Mouse (Mus musculus): ENCODE measurements around the gene Dtx4.
"Not testable (repeated sequence)": the region's sequence is repeated elsewhere in the genome, so short reads cannot be mapped to it uniquely, and the experiment has no call there.

Gene Dtx4

DNA sequence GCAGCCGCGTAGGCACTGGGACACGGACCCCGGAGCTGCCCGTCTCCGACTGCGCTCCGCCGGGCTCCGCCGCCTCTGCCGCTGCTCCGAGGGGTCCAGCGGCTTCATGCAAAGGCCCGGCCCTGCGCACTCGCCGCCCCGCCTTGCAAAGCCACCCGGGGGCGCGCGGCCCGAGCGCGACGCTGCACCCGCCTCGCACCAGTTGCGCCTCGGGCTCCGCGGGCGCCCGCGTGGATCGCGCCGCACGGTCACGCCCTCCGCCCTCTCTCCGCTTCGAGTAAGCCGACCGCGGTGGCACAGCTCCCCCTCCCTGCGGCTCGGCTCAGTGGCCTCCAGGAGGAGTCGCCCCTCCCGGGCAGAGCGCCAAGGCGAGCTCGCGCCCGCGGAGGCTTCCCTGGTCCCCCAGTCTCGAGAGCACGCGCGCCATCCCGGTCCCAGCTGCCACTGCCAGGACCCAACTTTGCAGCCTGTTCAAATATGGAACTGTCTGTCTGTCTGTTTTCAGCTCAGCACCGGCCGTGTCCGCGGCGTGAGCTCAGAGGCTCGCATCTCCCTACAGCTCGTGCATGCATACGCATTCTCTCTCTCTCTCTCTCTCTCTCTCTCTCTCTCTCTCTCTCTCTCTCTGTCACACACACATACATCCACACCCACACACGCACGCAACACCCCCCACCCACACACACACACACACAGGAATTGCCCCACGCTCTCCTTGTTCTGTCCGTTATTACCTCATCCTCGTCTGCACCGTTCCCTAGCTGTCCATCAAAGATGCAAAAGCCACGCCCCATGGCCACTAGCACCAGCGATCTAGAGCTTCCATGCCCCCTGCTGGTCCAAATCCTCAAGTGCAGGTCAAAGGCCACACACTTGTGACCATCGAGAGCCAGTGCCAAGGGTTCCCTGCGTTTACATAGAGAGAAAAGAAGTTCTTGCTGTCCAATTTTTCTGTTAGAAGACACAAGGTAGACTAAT is at the start of gene Dtx4:
Gene Dtx4, minus strand, starts transcription at position 85 of the 978 bp plus-strand sequence.
- DNase-seq (ENCODE audit: low spot score in 2 of 2) = peak; percentile 87 to 92

DNA sequence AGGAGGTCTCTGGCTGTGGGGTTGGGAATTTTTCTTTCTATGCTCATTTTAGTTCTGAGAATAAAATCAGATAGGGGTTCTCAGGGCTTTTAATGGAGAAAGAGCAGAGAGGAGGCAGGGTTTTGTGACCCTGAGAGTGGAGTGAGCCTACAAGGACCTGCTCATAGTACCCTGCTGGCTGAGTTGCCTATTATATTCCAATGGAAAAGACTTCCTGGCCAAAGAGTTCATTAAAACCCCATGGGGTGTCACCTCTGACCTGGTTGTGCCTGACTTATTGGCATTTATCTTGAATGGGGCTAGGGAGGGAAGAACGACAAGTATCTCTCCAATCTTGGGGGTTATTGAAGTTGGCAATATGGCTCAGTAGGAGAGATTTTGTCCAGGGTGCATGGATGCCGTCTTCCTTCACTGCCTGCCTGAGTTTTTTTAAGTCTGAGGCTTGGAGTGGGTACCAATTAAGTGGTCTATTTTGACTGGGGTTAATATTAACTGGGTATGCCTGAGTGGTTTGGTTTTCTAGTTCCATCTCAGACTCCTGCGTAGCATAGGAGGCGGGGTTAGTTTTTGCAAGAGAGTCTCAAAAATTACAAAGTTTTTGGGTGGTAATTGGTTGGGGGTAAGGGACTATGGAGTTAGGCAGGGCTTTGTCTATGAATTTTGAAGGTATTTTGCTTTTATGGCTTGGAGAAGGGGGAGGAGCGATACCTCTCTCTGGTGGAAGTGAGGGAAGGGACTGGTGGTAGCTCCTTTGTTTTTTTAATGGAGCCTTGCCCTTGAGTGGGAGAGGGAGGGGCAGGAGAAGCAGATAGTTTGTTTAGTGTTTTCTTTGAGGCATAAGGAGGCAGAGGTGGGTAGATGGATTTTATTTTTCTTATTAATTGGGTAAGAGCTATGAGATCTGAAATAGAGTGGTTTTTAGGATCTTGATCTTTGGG is 49.0 kb upstream of the Dtx4 start:
- DNase-seq (ENCODE audit: low spot score in 2 of 2) = no peak

DNA sequence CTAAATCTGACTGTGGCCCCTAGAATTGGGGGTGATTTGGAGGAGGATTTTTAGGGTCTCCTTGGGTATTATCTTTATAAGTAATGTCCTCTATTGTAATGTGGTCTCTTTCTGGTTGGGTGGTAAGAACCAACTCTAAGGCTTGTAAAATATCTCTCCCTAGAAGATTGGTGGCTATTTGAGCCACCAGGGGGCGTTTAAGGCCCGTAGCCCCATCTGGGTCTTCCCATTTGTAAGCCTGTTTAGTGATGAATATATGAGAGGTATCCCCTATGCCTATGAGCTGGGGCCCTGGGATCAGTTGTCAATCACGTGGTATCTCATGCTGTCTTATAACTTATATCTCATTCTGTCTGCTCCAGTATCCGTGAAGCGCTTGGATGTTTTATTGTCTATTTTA is 47.9 kb upstream of the Dtx4 start:
- DNase-seq (ENCODE audit: low spot score in 2 of 2) = peak; percentile 39 to 62

DNA sequence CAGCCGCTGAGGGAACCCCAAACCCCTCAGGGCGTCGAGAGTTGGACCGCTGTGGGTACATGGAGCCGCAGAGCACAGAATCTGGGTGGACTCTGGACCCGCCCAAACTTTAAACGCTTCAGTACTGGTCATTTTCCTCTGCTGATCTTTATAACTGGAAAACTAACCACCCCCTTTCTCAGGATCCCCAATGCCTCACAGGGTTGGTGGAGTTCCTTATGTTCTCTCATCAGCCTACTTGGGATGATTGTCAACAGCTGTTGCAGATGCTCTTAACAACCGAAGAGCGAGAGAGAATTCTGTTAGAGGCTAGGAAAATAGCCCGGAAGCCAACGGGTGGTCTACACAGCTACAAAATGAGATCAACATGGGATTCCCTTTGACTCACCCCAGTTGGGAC is 44.2 kb upstream of the Dtx4 start, which contains the start of gene Fam111a:
Gene Fam111a, plus strand, starts transcription at position 301 of the 400 bp plus-strand sequence.
- DNase-seq (ENCODE audit: low spot score in 2 of 2) = not testable (repeated sequence)

DNA sequence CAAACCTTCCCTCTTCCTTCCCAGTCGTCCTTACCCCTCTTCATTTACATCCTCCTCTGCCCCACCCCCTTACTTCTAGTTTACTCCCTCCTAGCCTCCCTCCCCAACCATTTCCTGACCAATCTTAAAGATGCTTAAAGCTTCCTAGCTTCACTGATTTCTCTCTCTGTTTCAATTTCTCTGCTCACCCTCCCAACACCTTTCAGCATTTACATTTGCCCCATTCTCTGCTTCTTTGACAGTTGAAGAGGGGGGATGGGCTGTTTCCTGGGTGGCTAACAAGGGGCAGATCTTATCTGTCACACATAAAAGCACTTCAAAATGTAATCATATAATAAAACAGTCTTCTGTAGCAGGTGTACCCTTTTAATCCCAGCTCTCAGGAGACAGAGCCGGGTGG is 40.4 kb upstream of the Dtx4 start:
- DNase-seq (ENCODE audit: low spot score in 2 of 2) = peak; percentile 77 to 85

DNA sequence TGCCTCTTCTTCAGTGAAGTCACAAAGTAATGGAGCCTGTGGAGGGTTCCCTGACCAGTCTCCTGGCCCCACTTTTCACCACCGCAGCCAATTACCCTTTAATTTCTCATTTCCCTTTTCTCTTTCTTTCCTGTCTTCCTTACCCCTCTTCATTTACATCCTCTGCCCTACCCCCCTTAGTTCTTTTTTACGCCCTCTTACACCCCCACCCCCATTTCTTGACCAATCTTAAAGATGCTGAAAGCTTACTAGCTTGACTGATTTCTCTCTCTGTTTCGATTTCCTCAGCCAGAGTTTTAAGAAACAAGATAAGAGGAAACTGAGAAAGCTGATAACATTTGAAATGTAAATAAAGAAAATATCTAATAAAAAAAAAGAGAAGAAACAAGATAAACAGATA is 39.5 kb upstream of the Dtx4 start:
- peak; percentile 25 to 56 for DNase-seq (ENCODE audit: low spot score in 2 of 2)

DNA sequence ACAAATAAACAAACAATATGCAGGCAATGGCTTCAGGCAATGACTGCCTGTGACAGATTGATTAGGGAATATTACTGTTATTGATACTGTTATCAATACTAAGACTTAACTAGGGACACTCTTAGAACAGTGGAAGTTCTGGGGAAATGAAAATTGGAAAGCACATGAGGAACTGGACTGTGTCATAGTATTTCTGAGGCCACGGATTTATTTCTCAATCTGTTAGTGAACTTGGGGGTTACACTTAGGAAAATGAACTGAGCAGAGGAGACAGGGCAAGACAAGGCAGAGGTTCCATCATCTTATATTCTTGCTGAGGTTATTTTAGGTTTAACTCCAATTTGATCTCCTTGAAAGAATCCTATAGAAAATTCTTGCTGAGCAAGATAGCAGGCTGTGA is 38.7 kb upstream of the Dtx4 start:
- DNase-seq (ENCODE audit: low spot score in 2 of 2) = no peak

DNA sequence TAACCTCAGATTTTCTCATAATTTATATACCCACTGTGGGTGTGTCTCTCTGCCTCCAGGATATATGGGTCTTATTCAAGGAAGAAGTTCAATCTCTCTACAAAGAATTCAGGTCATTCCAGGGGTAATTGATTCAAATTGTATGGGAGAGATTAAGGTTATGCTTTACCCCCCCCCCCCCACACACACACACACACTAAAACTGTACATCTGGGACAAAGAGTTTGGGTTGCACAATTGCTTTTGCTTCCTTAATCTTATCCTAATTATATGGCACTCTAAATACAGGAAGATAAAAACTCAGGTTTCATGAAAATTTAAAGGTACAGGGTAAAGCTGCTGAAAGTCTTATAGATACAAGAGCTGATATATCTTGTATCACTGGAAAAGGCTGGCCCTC is 35.9 kb upstream of the Dtx4 start:
- DNase-seq (ENCODE audit: low spot score in 2 of 2) = no peak

DNA sequence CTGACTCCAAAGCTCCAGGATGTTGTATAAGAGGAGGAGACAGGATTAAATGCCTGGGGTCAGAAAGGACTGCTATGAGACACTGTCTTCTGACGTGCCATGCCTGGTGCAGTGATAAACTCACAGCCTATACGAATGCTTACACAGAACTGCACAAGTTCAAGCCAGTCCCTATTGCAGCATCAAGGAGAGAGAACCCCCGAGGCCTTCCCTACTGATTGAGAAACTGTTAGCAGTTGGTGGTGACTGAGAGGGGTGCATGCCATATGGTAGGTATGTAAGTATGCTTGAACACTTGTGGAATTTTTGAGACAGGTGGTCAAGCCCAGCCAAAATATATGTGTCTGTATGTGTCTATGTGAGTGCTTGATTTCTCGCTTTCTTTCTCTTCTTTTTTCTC is 22.1 kb upstream of the Dtx4 start:
- no peak for DNase-seq (ENCODE audit: low spot score in 2 of 2)

DNA sequence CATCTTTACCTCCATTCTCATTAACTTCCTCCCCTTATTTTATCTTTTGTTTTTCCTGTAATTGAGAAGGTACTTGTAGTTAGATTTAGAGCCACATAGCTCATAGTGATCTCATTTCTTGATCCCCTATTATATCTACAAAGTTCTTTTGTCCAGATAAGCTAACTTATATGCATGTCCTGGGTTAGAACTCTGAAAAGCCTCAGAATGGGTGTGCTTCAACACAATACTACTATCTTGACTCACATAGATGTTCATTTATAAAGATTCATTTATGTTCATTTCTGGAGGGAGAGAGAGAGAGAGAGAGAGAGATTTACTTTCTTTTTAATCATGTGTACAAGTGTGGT is 17.3 kb upstream of the Dtx4 start:
- DNase-seq (ENCODE audit: low spot score in 2 of 2) = no peak

DNA sequence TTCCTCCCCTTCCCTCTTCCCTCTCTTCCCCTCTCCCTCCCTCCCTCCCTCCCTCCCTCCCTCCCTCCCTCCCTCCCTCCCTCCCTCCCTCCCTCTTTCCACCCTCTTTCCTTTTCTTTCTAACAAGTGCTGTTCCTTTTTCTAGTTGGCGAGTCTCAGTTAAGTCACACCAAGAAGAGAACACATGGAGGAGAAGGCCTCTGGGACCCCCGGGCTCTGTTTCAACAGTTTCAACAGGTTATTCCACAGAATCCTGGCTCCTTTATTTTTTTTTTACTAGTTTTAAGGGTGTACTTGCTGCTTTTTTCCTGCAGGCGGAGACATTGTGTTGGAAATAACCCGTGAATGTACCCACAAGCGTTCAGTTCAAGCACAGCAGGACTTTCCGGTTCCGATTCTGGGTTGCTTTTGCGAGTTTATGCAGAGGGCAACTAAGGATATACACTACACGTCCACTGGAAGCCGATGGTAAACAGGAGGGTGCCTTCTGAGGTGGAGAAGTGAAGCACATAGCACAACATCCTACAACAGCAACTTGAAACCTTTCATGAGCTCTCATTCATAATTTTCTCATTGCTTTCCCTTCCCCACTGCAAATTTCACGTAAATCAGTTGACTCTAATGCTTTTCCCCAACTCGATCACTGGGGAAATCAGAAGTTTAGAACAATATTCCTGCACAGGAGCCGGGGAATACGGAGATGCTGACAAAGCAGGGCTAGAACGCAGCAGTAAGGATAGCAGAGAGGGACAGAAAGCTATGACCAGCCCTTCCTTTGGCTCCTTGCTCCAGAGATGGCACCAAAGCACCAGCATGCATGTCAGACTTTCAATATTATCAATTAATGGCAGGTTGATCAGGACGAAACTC is 16.7 kb upstream of the Dtx4 start:
- peak; percentile 39 to 49 for DNase-seq (ENCODE audit: low spot score in 2 of 2)

DNA sequence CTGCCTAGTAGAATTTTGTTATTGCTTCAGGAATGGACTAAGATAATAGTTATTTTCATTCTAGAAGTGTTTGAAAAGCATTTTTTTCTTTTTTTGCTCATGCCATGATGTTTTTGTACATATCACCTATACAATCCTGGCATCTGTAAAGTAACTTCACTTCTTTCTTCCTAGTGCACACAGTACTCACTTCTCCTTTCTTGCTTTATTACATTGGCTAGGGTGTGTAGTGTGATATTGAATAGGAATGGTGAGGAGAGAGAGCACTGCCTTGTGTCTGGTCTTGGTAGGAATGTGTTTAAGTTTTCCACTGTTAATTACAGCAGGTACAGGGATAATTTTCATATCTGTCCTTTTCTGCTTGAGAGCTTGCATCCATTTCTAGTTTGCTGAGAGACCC is 13.4 kb upstream of the Dtx4 start:
- no peak for DNase-seq (ENCODE audit: low spot score in 2 of 2)

DNA sequence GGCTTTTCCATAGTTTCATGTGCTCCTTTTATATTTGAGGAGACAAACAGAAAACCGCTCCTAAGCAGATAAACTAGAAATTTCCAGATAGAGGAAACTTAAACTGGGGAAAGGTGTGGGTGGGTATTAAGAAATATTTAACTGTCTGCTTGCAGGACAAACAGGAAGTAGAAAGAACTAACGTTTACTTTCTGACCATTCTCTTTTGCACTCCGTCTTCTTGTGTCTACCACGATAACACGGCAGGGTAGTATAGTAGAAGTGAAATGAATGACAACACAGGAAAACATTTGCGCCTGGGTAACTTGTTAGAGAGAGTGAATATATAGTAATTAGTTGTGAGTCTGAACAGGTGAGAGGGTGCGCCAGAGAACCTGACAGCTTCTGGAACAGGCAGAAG is 1.5 kb upstream of the Dtx4 start:
- DNase-seq (ENCODE audit: low spot score in 2 of 2) = no peak

DNA sequence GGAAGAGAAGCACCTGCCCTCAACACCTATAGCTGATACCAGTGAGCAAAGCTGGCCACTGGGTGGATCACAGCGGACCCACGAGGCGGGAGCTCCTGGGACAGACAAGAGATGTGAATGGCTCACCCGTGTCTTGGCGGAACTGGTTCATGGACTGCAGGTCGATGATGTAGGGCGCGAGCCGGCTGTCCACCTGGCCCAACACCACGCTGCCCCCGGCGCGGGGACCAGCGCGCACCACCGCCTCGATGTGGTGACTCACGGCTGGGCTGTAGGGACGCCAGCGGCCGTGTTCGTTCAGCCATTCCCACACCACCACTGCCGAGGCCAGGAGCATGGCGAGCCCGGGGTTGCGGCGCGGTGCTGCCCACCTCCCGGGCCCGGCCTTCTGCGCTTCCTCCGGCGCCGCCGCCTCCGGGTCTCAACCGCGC is 358 bp downstream of the Dtx4 start:
- DNase-seq (ENCODE audit: low spot score in 2 of 2) = no peak

DNA sequence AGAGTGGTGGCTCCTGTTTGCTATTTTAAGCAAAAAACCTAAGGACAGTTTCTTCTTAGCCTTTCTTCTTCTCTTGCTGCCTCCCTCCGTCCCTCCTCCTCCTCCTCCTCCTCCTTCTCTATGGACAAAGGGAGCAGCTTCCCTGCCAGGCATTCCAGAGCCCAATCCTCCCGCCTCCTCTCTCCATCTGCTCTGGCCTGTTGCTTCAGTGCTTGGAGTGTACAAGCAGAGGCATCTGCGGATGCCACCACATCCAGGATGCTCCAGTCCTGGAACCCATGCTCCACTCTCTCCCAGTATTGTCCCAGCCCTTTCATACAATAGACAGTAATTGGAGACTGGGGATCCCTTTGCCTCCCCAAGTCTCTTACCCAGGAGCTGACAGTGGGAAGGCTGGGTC is 1.1 kb downstream of the Dtx4 start:
- DNase-seq (ENCODE audit: low spot score in 2 of 2) = no peak

DNA sequence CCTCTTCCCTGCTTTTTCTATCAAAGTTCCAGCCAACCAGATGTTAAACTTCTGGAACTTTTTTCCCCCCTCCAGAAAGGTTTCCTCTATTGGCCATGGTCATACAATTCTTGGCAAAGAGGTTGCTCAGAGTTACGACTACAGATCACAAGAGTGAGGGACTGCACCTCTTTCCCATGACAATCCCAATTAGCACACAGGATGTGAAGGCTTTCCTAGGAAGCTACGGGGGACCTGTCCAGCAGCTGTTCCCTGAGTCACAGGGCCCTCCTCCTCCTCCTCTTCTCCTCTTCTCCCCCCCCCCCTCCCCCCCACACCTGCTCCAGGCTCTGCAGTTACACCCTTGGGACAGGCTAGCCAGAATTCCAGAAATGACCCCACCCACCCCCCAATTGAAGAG is 1.8 kb downstream of the Dtx4 start:
- DNase-seq (ENCODE audit: low spot score in 2 of 2) = no peak

DNA sequence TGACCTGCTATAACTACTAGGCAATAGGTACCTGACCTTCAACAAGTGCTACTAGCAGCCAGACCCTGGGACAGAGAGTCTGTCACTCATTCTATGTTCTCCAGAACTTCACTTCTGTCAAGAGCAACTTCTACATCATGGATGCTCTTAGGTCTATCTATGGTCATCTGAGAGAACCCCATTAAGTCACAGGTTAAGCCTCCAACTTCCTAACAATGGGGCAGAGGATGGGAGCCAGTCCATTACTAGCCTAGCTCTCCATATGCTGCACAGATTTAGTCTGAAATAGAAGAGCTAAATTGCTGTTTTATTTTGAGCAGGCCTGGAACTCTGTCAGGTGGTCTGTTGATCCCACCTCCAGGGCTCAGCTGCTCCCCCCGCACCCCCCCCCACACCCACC is 2.3 kb downstream of the Dtx4 start:
- DNase-seq (ENCODE audit: low spot score in 2 of 2) = no peak

DNA sequence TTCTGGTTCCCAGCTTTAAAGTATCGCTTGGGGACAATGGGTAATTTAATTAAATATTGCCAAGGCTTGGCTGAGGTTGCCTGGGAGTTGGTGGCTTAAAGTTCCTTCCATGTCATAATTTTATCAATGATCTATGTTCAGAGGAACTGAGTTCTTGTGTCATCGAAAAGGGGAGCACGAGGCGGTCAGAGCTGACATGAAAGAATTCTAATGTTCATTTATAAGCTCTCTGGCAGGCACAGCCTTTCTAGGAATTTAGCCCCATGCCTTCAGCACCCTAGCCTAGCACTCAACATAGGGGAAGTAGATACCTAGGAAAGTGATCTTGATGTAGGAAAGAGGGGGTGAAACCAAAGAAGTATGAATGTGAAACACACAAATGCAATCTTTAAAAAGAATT is 2.9 kb downstream of the Dtx4 start:
- no peak for DNase-seq (ENCODE audit: low spot score in 2 of 2)

DNA sequence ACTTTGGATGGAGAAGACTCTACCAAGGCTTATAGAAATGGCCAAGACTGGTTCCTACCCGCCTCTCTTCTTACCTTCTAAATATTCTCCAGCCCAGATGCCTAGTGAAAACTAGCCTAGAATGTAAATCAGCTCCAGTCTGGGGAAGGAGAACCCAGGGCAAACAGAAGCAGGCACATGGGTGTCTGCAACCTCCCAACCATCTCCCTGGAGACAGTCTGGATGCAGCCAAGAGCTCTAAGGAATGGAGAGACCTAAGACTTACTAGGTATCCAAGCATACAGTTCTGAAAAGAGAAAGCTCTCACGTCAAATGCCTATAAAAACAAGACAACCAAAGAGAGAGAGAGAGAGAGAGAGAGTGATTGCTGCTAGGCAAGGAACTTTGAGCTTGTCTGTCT is 3.3 kb downstream of the Dtx4 start:
- DNase-seq (ENCODE audit: low spot score in 2 of 2) = no peak

DNA sequence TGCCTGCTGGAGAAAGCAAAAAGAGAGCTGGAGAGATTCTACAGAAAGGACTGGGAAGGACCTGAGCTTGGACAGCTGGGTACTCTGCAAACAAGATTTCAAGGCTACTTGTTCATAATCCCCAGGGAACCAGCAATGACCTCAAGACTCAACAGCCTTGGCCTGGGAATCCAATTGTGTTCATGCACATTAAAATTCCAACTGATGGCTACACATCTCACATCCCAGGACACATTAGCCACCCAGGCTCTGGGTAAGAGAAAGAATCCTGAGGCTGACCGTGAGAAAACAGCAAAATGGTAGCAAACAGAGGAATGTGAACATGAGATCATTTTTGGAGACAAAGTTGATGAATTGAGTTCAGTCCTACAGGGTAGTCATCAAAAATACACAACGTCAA is 5.0 kb downstream of the Dtx4 start:
- no peak for DNase-seq (ENCODE audit: low spot score in 2 of 2)

DNA sequence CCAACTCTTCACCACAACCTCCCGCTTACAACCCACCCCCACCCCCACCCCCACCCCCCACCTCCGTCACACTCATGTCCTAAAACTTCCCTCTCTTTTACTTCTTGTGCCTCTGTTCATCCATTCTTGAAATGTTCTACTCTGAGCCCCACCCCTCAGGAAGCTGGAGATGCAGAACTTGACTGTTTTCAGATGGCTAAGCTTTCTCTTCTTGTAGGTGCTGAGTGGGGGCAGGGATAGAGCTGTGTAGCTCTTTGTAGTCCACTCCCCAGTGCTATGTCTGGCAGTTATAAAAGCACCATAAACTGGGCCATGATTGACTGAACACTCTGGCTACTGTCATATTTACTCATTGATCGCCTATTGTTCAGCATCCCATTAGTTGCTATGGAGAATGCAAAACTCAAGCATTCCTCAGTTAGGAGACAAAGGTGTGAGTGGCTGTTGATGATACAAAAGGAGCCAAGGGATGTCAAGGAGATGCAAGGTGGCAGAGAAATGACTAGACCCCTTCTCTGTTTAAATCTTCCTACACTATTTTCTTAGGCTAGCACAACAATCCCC is 6.2 kb downstream of the Dtx4 start:
- no peak for DNase-seq (ENCODE audit: low spot score in 2 of 2)

DNA sequence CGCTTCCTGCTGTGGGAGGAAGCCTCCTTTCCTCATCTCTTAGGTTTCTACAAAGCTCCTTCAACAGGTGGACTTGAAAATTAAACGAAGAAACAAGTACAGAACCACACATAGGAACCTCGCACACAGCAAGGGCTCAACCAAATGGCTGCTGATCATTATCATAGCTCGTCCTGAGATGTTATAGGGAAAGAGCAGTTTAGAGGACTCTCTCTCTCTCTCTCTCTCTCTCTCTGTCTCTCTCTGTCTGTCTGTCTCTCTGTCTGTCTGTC is 7.1 kb downstream of the Dtx4 start:
- DNase-seq (ENCODE audit: low spot score in 2 of 2) = no peak

Measured in spleen, postnatal 36 days (tissue).